In the genomic region with DNA sequence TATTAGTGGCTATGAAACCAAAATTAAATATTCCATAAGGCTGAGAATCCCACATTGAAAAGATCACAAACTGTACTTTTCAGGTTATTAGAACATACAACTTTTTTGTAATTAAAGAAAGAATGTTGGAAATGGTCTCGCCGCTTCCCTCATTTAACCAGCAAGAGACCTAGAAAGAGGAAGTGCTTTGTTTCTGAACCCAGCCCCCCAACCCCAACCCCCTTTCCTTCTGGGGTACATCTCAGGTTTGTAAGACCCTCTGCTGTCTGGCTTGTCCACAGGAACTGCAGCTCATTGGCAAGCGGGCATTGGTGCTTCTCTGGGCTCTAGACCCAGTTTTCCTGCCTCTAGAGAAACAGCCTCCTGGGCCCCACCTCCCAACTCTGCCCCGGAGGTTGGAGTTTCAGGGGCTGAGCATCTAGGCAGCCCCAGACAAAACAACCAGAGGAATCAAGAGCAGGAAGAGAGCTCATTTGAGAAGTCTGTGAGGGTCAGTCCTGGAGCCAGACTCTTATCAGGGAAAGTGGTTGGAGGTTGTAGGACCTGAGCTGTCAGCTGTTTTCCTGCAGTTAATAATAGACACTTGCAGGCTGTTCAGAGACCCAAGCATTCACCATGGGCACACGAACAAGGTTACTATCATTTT, we compare ENCODE assay signal across 7 mouse cellular contexts. TPM values are rescaled to one million over a fixed set of nuclear protein-coding genes. Genes with fewer than 3 reads are reported as not detected.
DNase-seq lines count a peak whose midpoint lies in the region; ATAC-seq and TF ChIP-seq lines count a peak whose summit lies in the region.

No protein-coding gene starts in this region.

- no peaks in the 10 kb centered on the region for H3K9me3 ChIP-seq in kidney, embryonic 16.5 days (ENCODE audit: low read length)
- H3K9me3 ChIP-seq in kidney, embryonic 14.5 days (ENCODE audit: control insufficient read depth, low read length) = no peaks in the 10 kb centered on the region
- no peaks in the 10 kb centered on the region for H3K9me3 ChIP-seq in E14TG2a.4 (ENCODE audit: low read length)
- no peaks in the 10 kb centered on the region for H3K9me3 ChIP-seq in forebrain, embryonic 11.5 days (ENCODE audit: control insufficient read depth, low read length)

- peak; percentile 50; the same call in 1 of the 2 replicates for ATAC-seq in kidney, embryonic 16.5 days (ENCODE audit: low FRiP score, low TSS enrichment)
- ATAC-seq in kidney, embryonic 14.5 days (ENCODE audit: low FRiP score, low TSS enrichment) = no peak
- peak; percentile 23 to 60; a peak in 3 of 4 replicates for ATAC-seq in hematopoietic stem cell, adult 5-6 weeks (replicated peaks in 1 of 2; ENCODE audit: insufficient read depth in 1 of 2, low FRiP score in 2 of 2, low TSS enrichment in 1 of 2, low read depth in 1 of 2, poor library complexity in 2 of 2, severe bottlenecking in 2 of 2)
- ATAC-seq in forebrain, embryonic 11.5 days (replicated peaks; ENCODE audit: low FRiP score) = no peak

- H3K4me2 ChIP-seq in kidney, embryonic 16.5 days (replicated peaks; ENCODE audit: low read depth, low read length) = no peak overlapping the region
- H3K4me2 ChIP-seq in kidney, embryonic 14.5 days (replicated peaks; ENCODE audit: low read depth, low read length) = no peak overlapping the region
- H3K4me2 ChIP-seq in forebrain, embryonic 11.5 days (ENCODE audit: low read depth, low read length, severe bottlenecking) = no peak overlapping the region

- peak overlapping the region; percentile 36; the same call in 1 of the 2 replicates for H3K9ac ChIP-seq in kidney, embryonic 16.5 days (replicated peaks; ENCODE audit: low read length)
- H3K9ac ChIP-seq in kidney, embryonic 14.5 days (ENCODE audit: low read depth, low read length) = no peak overlapping the region
- no peak overlapping the region for H3K9ac ChIP-seq in forebrain, embryonic 11.5 days (ENCODE audit: low read length)

- peak; percentile 61 for DNase-seq in R1 (ENCODE audit: low read depth, low spot score)
- no peak for DNase-seq in layer of hippocampus, postnatal 36 days
- DNase-seq in forebrain, embryonic 11.5 days (ENCODE audit: low spot score) = no peak

- no peak overlapping the region for H3K4me3 ChIP-seq in kidney, embryonic 16.5 days (ENCODE audit: low read length)
- no peak overlapping the region for H3K4me3 ChIP-seq in kidney, embryonic 14.5 days (ENCODE audit: low read length)
- H3K4me3 ChIP-seq in E14TG2a.4 (replicated peaks; ENCODE audit: low read length) = peak overlapping the region; percentile 73
- H3K4me3 ChIP-seq in forebrain, embryonic 11.5 days (ENCODE audit: low read depth, low read length) = no peak overlapping the region

- H3K27ac ChIP-seq in kidney, embryonic 16.5 days (ENCODE audit: low read length) = 0 out of 2 replicates have a peak overlapping the region, but pooled peaks have one; percentile 43
- no peak overlapping the region; the same call in 1 of the 2 replicates for H3K27ac ChIP-seq in kidney, embryonic 14.5 days (ENCODE audit: low read depth, low read length)
- H3K27ac ChIP-seq in forebrain, embryonic 11.5 days (ENCODE audit: low read depth, low read length) = no peak overlapping the region

- TF ChIP-seq CTCF in E14TG2a.4 (conservative IDR thresholded peaks at IDR 0.05; ENCODE audit: low read length) = no peak

- 47% methylated on average over 5 of the region's 5 CpGs for WGBS in kidney, embryonic 16.5 days
- 57% methylated on average over 5 of the region's 5 CpGs for WGBS in kidney, embryonic 14.5 days
- WGBS in forebrain, embryonic 11.5 days = 69% methylated on average over 5 of the region's 5 CpGs

- no peaks in the 10 kb centered on the region for H3K27me3 ChIP-seq in kidney, embryonic 16.5 days (ENCODE audit: insufficient read depth, low read length)
- H3K27me3 ChIP-seq in kidney, embryonic 14.5 days (ENCODE audit: control insufficient read depth, insufficient read depth, low read length) = no peaks in the 10 kb centered on the region
- H3K27me3 ChIP-seq in E14TG2a.4 (ENCODE audit: insufficient read depth, low read length) = no peaks in the 10 kb centered on the region; the same call in 1 of the 2 replicates
- H3K27me3 ChIP-seq in forebrain, embryonic 11.5 days (ENCODE audit: control insufficient read depth, insufficient read depth, low read length) = no peaks in the 10 kb centered on the region

- no peaks in the 10 kb centered on the region for H3K4me1 ChIP-seq in kidney, embryonic 16.5 days (ENCODE audit: insufficient read depth, low read length)
- H3K4me1 ChIP-seq in kidney, embryonic 14.5 days (ENCODE audit: control insufficient read depth, insufficient read depth, low read length) = no peaks in the 10 kb centered on the region
- peaks cover 97% of the 10 kb centered on the region for H3K4me1 ChIP-seq in E14TG2a.4 (replicated peaks; ENCODE audit: low read depth, low read length)
- no peaks in the 10 kb centered on the region for H3K4me1 ChIP-seq in forebrain, embryonic 11.5 days (replicated peaks; ENCODE audit: control insufficient read depth, insufficient read depth, low read length)

- no peaks in the 10 kb centered on the region for H3K36me3 ChIP-seq in kidney, embryonic 16.5 days (ENCODE audit: insufficient read depth, low read length)
- no peaks in the 10 kb centered on the region for H3K36me3 ChIP-seq in kidney, embryonic 14.5 days (ENCODE audit: control insufficient read depth, insufficient read depth, low read length)
- no peaks in the 10 kb centered on the region for H3K36me3 ChIP-seq in E14TG2a.4 (ENCODE audit: insufficient read depth, low read length)
- no peaks in the 10 kb centered on the region for H3K36me3 ChIP-seq in forebrain, embryonic 11.5 days (ENCODE audit: control insufficient read depth, insufficient read depth, low read length)

RNA-seq across cellular contexts. Expression of a gene that starts 12.8 kb away (rescaled TPM):
- 8.3 and 13.4 TPM in 2 replicates for polyA plus RNA-seq in kidney, embryonic 16.5 days (2015; fragmentation: Nextera tagmentation; extraction: Ambion mirVana)
- polyA plus RNA-seq in kidney, embryonic 14.5 days (2014; fragmentation: Nextera tagmentation; extraction: Ambion mirVana) = 2.0 and 3.0 TPM in 2 replicates
- total RNA-seq in hematopoietic stem cell, adult 5-6 weeks (2017) = 1.3 TPM in 1 of 2 replicates, not detected in the other
- 100 to 1,000 TPM; 221 to 291 TPM for total RNA-seq in layer of hippocampus, postnatal 36 days (2021)
- polyA plus RNA-seq in forebrain, embryonic 11.5 days (2014; fragmentation: Nextera tagmentation; extraction: Ambion mirVana) = 2.7 and 4.2 TPM in 2 replicates

Comparison
In these comparisons a context has a peak if more than half of its experiments do, and no peak if none do; other contexts are left out.
1. ATAC-seq: peak in kidney, embryonic 16.5 days (single experiment) and hematopoietic stem cell, adult 5-6 weeks (2 of 2); none in kidney, embryonic 14.5 days (single experiment) and forebrain, embryonic 11.5 days (single experiment).